Mouse (Mus musculus): Measurements from ENCODE around the gene Acot2.
"Not testable (repeated sequence)": the region's sequence is repeated elsewhere in the genome, so short reads cannot be mapped to it uniquely, and the experiment has no call there.

The Acot2 gene

GRCm38 (mm10) chr12:83987583-83988441, at the start of gene Acot2:
TSS of gene Acot2 (plus strand) at chr12:83987861.
- peak; percentile 69 to 74 for DNase-seq (ENCODE audit: low spot score in 2 of 2)

- DNase-seq (ENCODE audit: low spot score in 2 of 2): not testable (repeated sequence)
Measured at GRCm38 (mm10) chr12:83938592-83938991, 49.1 kb upstream of the Acot2 start.

GRCm38 (mm10) chr12:83939332-83939731, 48.3 kb upstream of the Acot2 start:
- no peak for DNase-seq (ENCODE audit: low spot score in 2 of 2)

- no peak for DNase-seq (ENCODE audit: low spot score in 2 of 2)
Measured at GRCm38 (mm10) chr12:83940031-83940430, 47.6 kb upstream of the Acot2 start.

GRCm38 (mm10) chr12:83941938-83942337, 45.7 kb upstream of the Acot2 start:
- DNase-seq (ENCODE audit: low spot score in 2 of 2): no peak

- DNase-seq (ENCODE audit: low spot score in 2 of 2): no peak
Measured at GRCm38 (mm10) chr12:83947260-83947811, 40.3 kb upstream of the Acot2 start.

GRCm38 (mm10) chr12:83949043-83949442, 38.6 kb upstream of the Acot2 start:
- DNase-seq (ENCODE audit: low spot score in 2 of 2): no peak

GRCm38 (mm10) chr12:83949776-83950492, 37.7 kb upstream of the Acot2 start:
- no peak for DNase-seq (ENCODE audit: low spot score in 2 of 2)

- DNase-seq (ENCODE audit: low spot score in 2 of 2): peak; percentile 75 to 82
Measured at GRCm38 (mm10) chr12:83950493-83950839, 37.2 kb upstream of the Acot2 start, which contains the start of gene Riox1. TSS of gene Riox1 (plus strand) at chr12:83950608.

GRCm38 (mm10) chr12:83950840-83951701, 36.6 kb upstream of the Acot2 start:
- DNase-seq (ENCODE audit: low spot score in 2 of 2): peak in 1 of 2 experiments; percentile 27

- DNase-seq (ENCODE audit: low spot score in 2 of 2): no peak
Measured at GRCm38 (mm10) chr12:83951711-83952575, 35.7 kb upstream of the Acot2 start.

- DNase-seq (ENCODE audit: low spot score in 2 of 2): no peak
Measured at GRCm38 (mm10) chr12:83958278-83958677, 29.4 kb upstream of the Acot2 start.

- no peak for DNase-seq (ENCODE audit: low spot score in 2 of 2)
Measured at GRCm38 (mm10) chr12:83965235-83965634, 22.4 kb upstream of the Acot2 start.

- no peak for DNase-seq (ENCODE audit: low spot score in 2 of 2)
Measured at GRCm38 (mm10) chr12:83972117-83972516, 15.5 kb upstream of the Acot2 start.

- no peak for DNase-seq (ENCODE audit: low spot score in 2 of 2)
Measured at GRCm38 (mm10) chr12:83978862-83979261, 8.8 kb upstream of the Acot2 start.

GRCm38 (mm10) chr12:83981615-83982014, 6.0 kb upstream of the Acot2 start:
- DNase-seq (ENCODE audit: low spot score in 2 of 2): no peak

- no peak for DNase-seq (ENCODE audit: low spot score in 2 of 2)
Measured at GRCm38 (mm10) chr12:83984752-83985151, 2.9 kb upstream of the Acot2 start, which contains the start of gene Heatr4. TSS of gene Heatr4 (minus strand) at chr12:83984852.

- DNase-seq (ENCODE audit: low spot score in 2 of 2): no peak
Measured at GRCm38 (mm10) chr12:83987242-83987582, 449 bp upstream of the Acot2 start.

GRCm38 (mm10) chr12:83988483-83988882, 822 bp downstream of the Acot2 start:
- no peak for DNase-seq (ENCODE audit: low spot score in 2 of 2)

GRCm38 (mm10) chr12:83989378-83989777, 1.7 kb downstream of the Acot2 start:
- DNase-seq (ENCODE audit: low spot score in 2 of 2): no peak

- DNase-seq (ENCODE audit: low spot score in 2 of 2): no peak
Measured at GRCm38 (mm10) chr12:83997221-83997620, 9.6 kb downstream of the Acot2 start.

Measured in urinary bladder, postnatal 4 days (tissue).